Mouse (Mus musculus) forebrain, embryonic 11.5 days (tissue): ENCODE results near the gene Tesk2. TPM values are rescaled to one million over a fixed set of nuclear protein-coding genes. Genes with fewer than 3 reads are reported as not detected.

Experiments
- polyA plus RNA-seq: library from polyadenylated mRNA; unstranded; fragments of >200 nt; fragmentation: Nextera tagmentation; extraction: Ambion mirVana; gene quantifications from 2 replicates; pipeline ENCODE4 v1.2.1, GENCODE M21; 2014

The Tesk2 gene
- polyA plus RNA-seq, 1 experiment from 2014 or later = 8.6 TPM

Other genes starting within 250 kb of the Tesk2 start
- 8.1 and 8.8 TPM in 2 replicates for gene Ipp, start 213.4 kb upstream of the Tesk2 start, polyA plus RNA-seq
- 30.3 and 30.7 TPM in 2 replicates for gene Tmem69, start 165.0 kb upstream of the Tesk2 start, polyA plus RNA-seq
- 35.7 and 38.1 TPM in 2 replicates for gene Gpbp1l1, start 163.3 kb upstream of the Tesk2 start, polyA plus RNA-seq
- gene Ccdc17, start 124.3 kb upstream of the Tesk2 start, polyA plus RNA-seq = 2.6 and 3.5 TPM in 2 replicates
- gene Nasp, start 93.0 kb upstream of the Tesk2 start, polyA plus RNA-seq = 342 and 352 TPM in 2 replicates
- 501 and 559 TPM in 2 replicates for gene Akr1a1, start 69.3 kb upstream of the Tesk2 start, polyA plus RNA-seq
- 1,036 and 1,079 TPM in 2 replicates for gene Prdx1, start 35.4 kb upstream of the Tesk2 start, polyA plus RNA-seq
- 33.6 and 33.9 TPM in 2 replicates for gene Mmachc, start 12.5 kb upstream of the Tesk2 start, polyA plus RNA-seq
- 33.5 and 33.7 TPM in 2 replicates for gene Ccdc163, start 12.4 kb upstream of the Tesk2 start, polyA plus RNA-seq
- gene Toe1, start 86.7 kb downstream of the Tesk2 start, polyA plus RNA-seq = 34.3 and 37.0 TPM in 2 replicates
- 20.3 and 20.9 TPM in 2 replicates for gene Mutyh, start 86.8 kb downstream of the Tesk2 start, polyA plus RNA-seq
- gene Hpdl, start 100.8 kb downstream of the Tesk2 start, polyA plus RNA-seq = 1.5 and 1.6 TPM in 2 replicates
- 10.9 and 12.4 TPM in 2 replicates for gene Zswim5, start 156.4 kb downstream of the Tesk2 start, polyA plus RNA-seq